Mouse (Mus musculus): ENCODE results near the gene Gsx1. TPM values are rescaled to one million over a fixed set of nuclear protein-coding genes. Genes with fewer than 3 reads are reported as not detected.

Gene Gsx1
- polyA plus RNA-seq, 1 experiment = 1.4 TPM

- TF ChIP-seq POLR2A (IDR thresholded peaks at IDR 0.05; ENCODE audit: extremely low read depth, insufficient read depth, low read length) = no peak
- no peak for TF ChIP-seq CTCF (IDR thresholded peaks at IDR 0.05; ENCODE audit: extremely low read depth, insufficient read depth, low read length)
- no peak overlapping the region for H3K27ac ChIP-seq (ENCODE audit: insufficient read depth, low read length)
- H3K4me1 ChIP-seq (ENCODE audit: control insufficient read depth, insufficient read depth, low read length) = no peaks in the 10 kb centered on the region
- H3K4me3 ChIP-seq (ENCODE audit: insufficient read depth, low read length) = no peak overlapping the region
Observed at GRCm38 (mm10) chr5:147174046-147174445, 14.4 kb upstream of the Gsx1 start.

- Histone ChIP-seq H3K4me1 (ENCODE audit: control insufficient read depth, insufficient read depth, low read length) (no peaks in the 10 kb centered on the region), H3K4me3 (ENCODE audit: insufficient read depth, low read length) (no peak overlapping the region)
- no peak for TF ChIP-seq POLR2A (IDR thresholded peaks at IDR 0.05; ENCODE audit: extremely low read depth, insufficient read depth, low read length)
- TF ChIP-seq CTCF (IDR thresholded peaks at IDR 0.05; ENCODE audit: extremely low read depth, insufficient read depth, low read length) = no peak
Observed at GRCm38 (mm10) chr5:147185174-147185915, 3.2 kb upstream of the Gsx1 start.

GRCm38 (mm10) chr5:147186001-147186431 is 2.5 kb upstream of the Gsx1 start:
- no peak overlapping the region for H3K4me3 ChIP-seq (ENCODE audit: insufficient read depth, low read length)
- TF ChIP-seq CTCF (IDR thresholded peaks at IDR 0.05; ENCODE audit: extremely low read depth, insufficient read depth, low read length) (no peak), POLR2A (IDR thresholded peaks at IDR 0.05; ENCODE audit: extremely low read depth, insufficient read depth, low read length) (no peak)
- no peaks in the 10 kb centered on the region for H3K4me1 ChIP-seq (ENCODE audit: control insufficient read depth, insufficient read depth, low read length)
- H3K27ac ChIP-seq (ENCODE audit: insufficient read depth, low read length) = no peak overlapping the region

More at GRCm38 (mm10) chr5:147185174-147185915, 3.2 kb upstream of the Gsx1 start:
- H3K27ac ChIP-seq (ENCODE audit: insufficient read depth, low read length) = no peak overlapping the region

GRCm38 (mm10) chr5:147186781-147187551 is 1.5 kb upstream of the Gsx1 start:
- Histone ChIP-seq H3K4me1 (ENCODE audit: control insufficient read depth, insufficient read depth, low read length) (no peaks in the 10 kb centered on the region), H3K27ac (ENCODE audit: insufficient read depth, low read length) (no peak overlapping the region), H3K4me3 (ENCODE audit: insufficient read depth, low read length) (no peak overlapping the region)
- TF ChIP-seq CTCF (IDR thresholded peaks at IDR 0.05; ENCODE audit: extremely low read depth, insufficient read depth, low read length) (no peak), POLR2A (IDR thresholded peaks at IDR 0.05; ENCODE audit: extremely low read depth, insufficient read depth, low read length) (no peak)

- Histone ChIP-seq H3K4me1 (ENCODE audit: control insufficient read depth, insufficient read depth, low read length) (no peaks in the 10 kb centered on the region), H3K4me3 (ENCODE audit: insufficient read depth, low read length) (no peak overlapping the region), H3K27ac (ENCODE audit: insufficient read depth, low read length) (no peak overlapping the region)
- no peak for TF ChIP-seq CTCF (IDR thresholded peaks at IDR 0.05; ENCODE audit: extremely low read depth, insufficient read depth, low read length)
- TF ChIP-seq POLR2A (IDR thresholded peaks at IDR 0.05; ENCODE audit: extremely low read depth, insufficient read depth, low read length) = no peak
Observed at GRCm38 (mm10) chr5:147187552-147188170, 835 bp upstream of the Gsx1 start.

- no peak overlapping the region for H3K27ac ChIP-seq (ENCODE audit: insufficient read depth, low read length)
- TF ChIP-seq POLR2A (IDR thresholded peaks at IDR 0.05; ENCODE audit: extremely low read depth, insufficient read depth, low read length) (no peak), CTCF (IDR thresholded peaks at IDR 0.05; ENCODE audit: extremely low read depth, insufficient read depth, low read length) (no peak)
- H3K4me1 ChIP-seq (ENCODE audit: control insufficient read depth, insufficient read depth, low read length) = no peaks in the 10 kb centered on the region
- no peak overlapping the region for H3K4me3 ChIP-seq (ENCODE audit: insufficient read depth, low read length)
Observed at GRCm38 (mm10) chr5:147189156-147189555, 660 bp downstream of the Gsx1 start.

- Histone ChIP-seq H3K27ac (ENCODE audit: insufficient read depth, low read length) (no peak overlapping the region), H3K4me3 (ENCODE audit: insufficient read depth, low read length) (no peak overlapping the region), H3K4me1 (ENCODE audit: control insufficient read depth, insufficient read depth, low read length) (no peaks in the 10 kb centered on the region)
- TF ChIP-seq CTCF (IDR thresholded peaks at IDR 0.05; ENCODE audit: extremely low read depth, insufficient read depth, low read length) (no peak), POLR2A (IDR thresholded peaks at IDR 0.05; ENCODE audit: extremely low read depth, insufficient read depth, low read length) (no peak)
Observed at GRCm38 (mm10) chr5:147189836-147190602, 1.5 kb downstream of the Gsx1 start.

GRCm38 (mm10) chr5:147190885-147191284 is 2.4 kb downstream of the Gsx1 start:
- TF ChIP-seq CTCF (IDR thresholded peaks at IDR 0.05; ENCODE audit: extremely low read depth, insufficient read depth, low read length) = no peak
- TF ChIP-seq POLR2A (IDR thresholded peaks at IDR 0.05; ENCODE audit: extremely low read depth, insufficient read depth, low read length) = no peak
- Histone ChIP-seq H3K27ac (ENCODE audit: insufficient read depth, low read length) (no peak overlapping the region), H3K4me1 (ENCODE audit: control insufficient read depth, insufficient read depth, low read length) (no peaks in the 10 kb centered on the region), H3K4me3 (ENCODE audit: insufficient read depth, low read length) (no peak overlapping the region)

Measured in cortical plate, adult 2 months (tissue).